Mouse (Mus musculus): ENCODE data around the gene Cog1. TPM values are rescaled to one million over a fixed set of nuclear protein-coding genes. Genes with fewer than 3 reads are reported as not detected.

The Cog1 gene
- total and polyA plus RNA-seq, 3 experiments = 29.4 to 113 (median 37.4) TPM

GRCm38 (mm10) chr11:113648152-113648551 is 817 bp upstream of the Cog1 start (continued):
- TF ChIP-seq KAT2A (conservative IDR thresholded peaks at IDR 0.05; ENCODE audit: low read depth, low read length) (no peak), HCFC1 (IDR thresholded peaks at IDR 0.05; ENCODE audit: low read depth, low read length) (peak; percentile 56), CHD2 (IDR thresholded peaks at IDR 0.05; ENCODE audit: low read length) (no peak), GATA1 (IDR thresholded peaks at IDR 0.05; ENCODE audit: low read depth, low read length) (no peak), CHD1 (IDR thresholded peaks at IDR 0.05; ENCODE audit: low read depth, low read length) (no peak), ETS1 (IDR thresholded peaks at IDR 0.05; ENCODE audit: low read depth, low read length) (no peak), TBP (IDR thresholded peaks at IDR 0.05; ENCODE audit: low read depth, low read length) (0 out of 2 replicates have a peak, but pooled peaks have one; percentile 54), TCF12 (IDR thresholded peaks at IDR 0.05; ENCODE audit: low read depth, low read length) (no peak), NELFE (IDR thresholded peaks at IDR 0.05; ENCODE audit: low read depth, low read length) (no peak), USF1 (IDR thresholded peaks at IDR 0.05; ENCODE audit: low read depth, low read length) (no peak), GABPA (IDR thresholded peaks at IDR 0.05; ENCODE audit: low read depth, low read length) (no peak), EP300 (IDR thresholded peaks at IDR 0.05; ENCODE audit: low read depth in 1 of 2, low read length in 2 of 2) (no peak)

- Histone ChIP-seq H3K9me3 (replicated peaks; ENCODE audit: insufficient read depth, low read length) (no peaks in the 10 kb centered on the region), H3K27ac (ENCODE audit: control insufficient read depth, low read depth, low read length) (peak within 1 kb of the TSS; percentile 83), H3K79me2 (ENCODE audit: control insufficient read depth, insufficient read depth, low read length, poor library complexity) (peaks cover 11% of the 10 kb centered on the region), H3K36me3 (ENCODE audit: control insufficient read depth in 1 of 2, insufficient read depth in 2 of 2, low read length in 2 of 2) (peaks cover 4 to 18% of the 10 kb centered on the region in 2 experiments; a peak in 2 of 4 replicates), H3K27me3 (ENCODE audit: control insufficient read depth in 1 of 2, insufficient read depth in 2 of 2, low read length in 2 of 2) (no peaks in the 10 kb centered on the region), H3K9ac (ENCODE audit: control insufficient read depth, low read depth, low read length, poor library complexity, severe bottlenecking) (peak within 1 kb of the TSS; percentile 89), H3K4me3 (ENCODE audit: control insufficient read depth in 1 of 2, insufficient read depth in 1 of 2, low read depth in 2 of 2, low read length in 2 of 2) (peak within 1 kb of the TSS; percentile 81 to 99), H3K4me1 (ENCODE audit: control insufficient read depth in 1 of 2, insufficient read depth in 2 of 2, low read length in 2 of 2) (peaks cover 7 to 24% of the 10 kb centered on the region in 2 experiments)
- peak; percentile 90 for DNase-seq (ENCODE audit: low read depth, low spot score)
- TF ChIP-seq POLR2AphosphoS2 (IDR thresholded peaks at IDR 0.05; ENCODE audit: low read length) = peak; percentile 53; the same call in 1 of the 2 replicates
- no peak for TF ChIP-seq RCOR1 (IDR thresholded peaks at IDR 0.05; ENCODE audit: low read depth, low read length)
- no peak; the same call in 1 of the 2 replicates for TF ChIP-seq MYC (IDR thresholded peaks at IDR 0.05; ENCODE audit: low read depth, low read length)
- TF ChIP-seq E2F4 (IDR thresholded peaks at IDR 0.05; ENCODE audit: borderline replicate concordance, low read depth, low read length) = peak; percentile 35; the same call in 1 of the 2 replicates
- TF ChIP-seq USF2 (IDR thresholded peaks at IDR 0.05; ENCODE audit: borderline replicate concordance in 1 of 2, insufficient read depth in 1 of 2, low read depth in 1 of 2, low read length in 2 of 2) = no peak
- TF ChIP-seq GABPA (IDR thresholded peaks at IDR 0.05; ENCODE audit: low read depth, low read length) = no peak
- TF ChIP-seq EP300 (IDR thresholded peaks at IDR 0.05; ENCODE audit: low read depth in 1 of 2, low read length in 2 of 2) = no peak; a peak in 1 of 4 replicates
- no peak for TF ChIP-seq ZC3H11A (IDR thresholded peaks at IDR 0.05; ENCODE audit: low read depth, low read length)
- no peak for TF ChIP-seq GATA1 (IDR thresholded peaks at IDR 0.05; ENCODE audit: low read depth, low read length)
- TF ChIP-seq NRF1 (IDR thresholded peaks at IDR 0.05; ENCODE audit: insufficient read depth, low read depth, low read length, poor library complexity, severe bottlenecking) = 0 out of 2 replicates have a peak, but pooled peaks have one; percentile 28
- TF ChIP-seq CHD2 (IDR thresholded peaks at IDR 0.05; ENCODE audit: low read length) = no peak
- no peak for TF ChIP-seq MAFK (IDR thresholded peaks at IDR 0.05; ENCODE audit: borderline replicate concordance, low read depth, low read length)
- TF ChIP-seq TCF12 (IDR thresholded peaks at IDR 0.05; ENCODE audit: low read depth, low read length) = peak; percentile 63
- no peak for TF ChIP-seq USF1 (IDR thresholded peaks at IDR 0.05; ENCODE audit: low read depth, low read length)
- TF ChIP-seq POLR2AphosphoS5 (IDR thresholded peaks at IDR 0.05; ENCODE audit: borderline replicate concordance, low read depth, low read length) = no peak
- TF ChIP-seq MAX (IDR thresholded peaks at IDR 0.05; ENCODE audit: low read length) = peak; percentile 46
- peak; percentile 91 for TF ChIP-seq NELFE (IDR thresholded peaks at IDR 0.05; ENCODE audit: low read depth, low read length)
- no peak for TF ChIP-seq JUND (IDR thresholded peaks at IDR 0.05; ENCODE audit: low read depth, low read length)
- TF ChIP-seq SMC3 (IDR thresholded peaks at IDR 0.05; ENCODE audit: low read depth, low read length) = no peak
- TF ChIP-seq HCFC1 (IDR thresholded peaks at IDR 0.05; ENCODE audit: low read depth, low read length) = peak; percentile 91
- TF ChIP-seq RAD21 (IDR thresholded peaks at IDR 0.05; ENCODE audit: low read depth, low read length) = no peak
- TF ChIP-seq TBP (IDR thresholded peaks at IDR 0.05; ENCODE audit: low read depth, low read length) = peak; percentile 71; the same call in 1 of the 2 replicates
- peak; percentile 83 to 98 for TF ChIP-seq POLR2A (IDR thresholded peaks at IDR 0.05; ENCODE audit: control insufficient read depth in 1 of 2, insufficient read depth in 1 of 2, low read depth in 1 of 2, low read length in 2 of 2, poor library complexity in 1 of 2)
- no peak; the same call in 1 of the 2 replicates for TF ChIP-seq ETS1 (IDR thresholded peaks at IDR 0.05; ENCODE audit: low read depth, low read length)
- TF ChIP-seq ELF1 (IDR thresholded peaks at IDR 0.05; ENCODE audit: low read depth, low read length) = peak; percentile 96
- TF ChIP-seq SIN3A (IDR thresholded peaks at IDR 0.05; ENCODE audit: low read length) = peak; percentile 69; the same call in 1 of the 2 replicates
- TF ChIP-seq MAZ (IDR thresholded peaks at IDR 0.05; ENCODE audit: low read depth, low read length) = no peak; the same call in 1 of the 2 replicates
- TF ChIP-seq CTCF (IDR thresholded peaks at IDR 0.05 in 2 of 3, conservative IDR thresholded peaks at IDR 0.05 in 1 of 3; ENCODE audit: control insufficient read depth in 1 of 3, insufficient read depth in 1 of 3, low read depth in 2 of 3, low read length in 3 of 3, poor library complexity in 1 of 3, severe bottlenecking in 1 of 3) = no peak; a peak in 1 of 6 replicates
- TF ChIP-seq ZMIZ1 (IDR thresholded peaks at IDR 0.05; ENCODE audit: low read depth, low read length) = peak; percentile 11; the same call in 1 of the 2 replicates
These were observed 613 bp downstream of the Cog1 start, which contains the start of gene Slc39a11 for GRCm38 (mm10) chr11:113649353-113650210. Gene Slc39a11 (minus strand): TSS chr11:113650079.

All from MEL (cell line).